Mouse (Mus musculus): ENCODE results near the gene Mlh3. TPM values are rescaled to one million over a fixed set of nuclear protein-coding genes. Genes with fewer than 3 reads are reported as not detected.
"Not testable (repeated sequence)": the region's sequence is repeated elsewhere in the genome, so short reads cannot be mapped to it uniquely, and the experiment has no call there.

Gene Mlh3
- total RNA-seq, 2 experiments from 2014 or later = 0.15 to 0.42 TPM

DNA sequence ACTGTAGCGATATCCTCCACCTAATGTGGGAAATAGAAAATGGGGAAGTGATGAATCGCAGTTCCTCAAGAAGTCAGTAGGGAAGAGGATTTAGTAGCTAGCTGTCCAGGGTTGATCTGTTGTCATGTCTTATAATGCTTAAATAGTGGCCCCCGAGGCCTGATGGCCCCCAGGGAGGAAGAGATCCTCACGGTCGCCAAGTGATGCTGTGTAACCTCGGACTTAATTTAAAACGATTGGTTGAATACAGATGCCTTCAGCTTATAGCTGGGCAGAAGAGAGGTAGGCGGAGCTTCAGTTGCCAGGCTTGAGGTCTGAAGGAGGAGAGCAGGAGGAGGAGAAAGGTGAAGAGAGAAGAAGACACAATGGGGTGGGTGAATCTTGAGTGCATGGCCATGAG, 13.9 kb upstream of the Mlh3 start:
- ATAC-seq (replicated peaks; ENCODE audit: low FRiP score, poor library complexity, severe bottlenecking) = no peak

DNA sequence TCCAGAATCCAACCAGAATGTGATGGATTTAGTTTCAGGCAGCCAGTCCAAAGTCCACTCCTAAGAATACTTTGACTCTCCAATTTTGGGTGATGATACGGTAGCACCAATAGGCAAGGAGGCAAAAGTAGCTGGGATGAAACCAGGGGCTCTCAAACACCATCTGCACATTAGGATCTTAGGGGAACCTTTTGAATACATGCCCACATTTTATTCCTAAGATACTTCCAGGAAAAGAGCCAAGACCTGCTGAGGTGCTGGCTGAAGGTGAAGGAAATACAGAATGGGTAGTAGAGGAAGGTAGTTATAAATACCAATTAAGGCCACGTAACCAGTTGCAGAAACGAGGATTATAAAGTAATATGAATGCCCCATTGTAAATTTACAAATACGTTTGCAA, 11.4 kb upstream of the Mlh3 start:
- not testable (repeated sequence) for ATAC-seq (replicated peaks; ENCODE audit: low FRiP score, poor library complexity, severe bottlenecking)

DNA sequence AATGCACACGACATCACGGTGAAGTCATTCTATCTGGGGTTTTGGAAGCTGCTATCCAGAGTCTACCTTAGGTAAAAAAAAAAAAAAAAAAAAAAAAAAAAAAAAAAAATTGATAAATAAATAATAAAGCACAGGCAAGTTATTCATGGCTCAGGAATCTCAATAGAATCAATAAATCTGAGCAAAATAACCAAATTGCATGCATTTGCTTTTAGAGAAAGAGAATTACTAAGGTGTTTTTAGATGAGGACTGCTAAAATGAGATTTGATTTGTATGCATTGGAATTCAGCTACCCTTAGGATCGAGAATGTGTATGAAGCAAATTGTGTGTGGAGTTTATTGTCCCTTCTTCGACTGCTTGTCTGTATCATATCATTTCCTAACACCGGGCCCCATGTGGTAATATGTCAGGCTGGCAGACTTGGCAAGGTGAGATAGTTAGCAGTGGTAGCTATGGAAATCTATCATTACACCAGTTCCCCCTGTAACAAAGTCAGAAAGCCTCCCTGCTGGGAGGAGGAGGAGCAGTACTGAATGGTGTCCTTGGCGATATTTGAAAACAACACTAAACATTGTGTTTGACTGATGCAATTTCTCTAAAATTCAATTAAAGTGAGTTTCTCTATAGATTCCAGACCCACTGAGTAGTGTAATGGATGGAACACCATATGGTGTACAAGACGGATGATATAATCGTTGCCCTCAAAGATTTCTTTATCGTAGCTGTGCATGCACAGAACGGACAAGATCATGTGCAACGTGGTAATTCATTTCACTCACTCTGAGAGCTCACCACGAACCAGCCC, 10.6 kb upstream of the Mlh3 start:
- no peak for ATAC-seq (replicated peaks; ENCODE audit: low FRiP score, poor library complexity, severe bottlenecking)

DNA sequence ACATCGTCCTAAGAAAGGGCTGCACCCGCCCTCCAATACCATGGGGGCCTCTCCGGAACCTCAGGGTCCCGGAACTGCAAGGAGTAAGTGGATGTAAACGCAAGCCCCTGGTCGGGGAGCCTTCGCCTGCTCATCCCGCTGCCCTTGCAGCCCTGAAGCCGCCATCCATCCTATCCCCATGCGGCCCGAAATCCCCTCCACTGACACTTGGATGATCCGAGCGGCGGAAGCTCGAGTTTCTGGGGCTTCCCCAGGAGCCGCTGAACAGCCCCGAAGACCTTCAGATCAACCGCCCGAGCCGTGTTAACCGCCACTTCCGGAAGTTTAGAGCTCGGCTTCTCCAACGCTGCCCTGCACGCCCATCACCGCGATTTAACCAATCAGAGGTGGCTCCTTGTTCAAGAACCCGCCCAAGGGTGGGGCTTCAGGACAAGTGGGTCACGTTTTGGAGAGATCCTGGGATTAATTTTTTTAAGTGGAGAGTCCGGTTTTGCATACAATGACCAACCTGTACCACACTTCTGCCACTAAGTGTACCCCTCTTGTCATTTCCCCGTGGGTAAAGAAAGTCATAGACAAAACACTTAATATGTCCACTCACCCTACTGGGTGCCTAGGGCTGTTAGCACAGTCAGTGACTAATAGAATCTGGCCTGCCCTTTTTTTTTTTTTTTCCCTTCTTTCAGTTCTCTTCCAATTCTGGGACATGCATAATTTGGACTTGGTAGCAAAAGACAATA, 9.9 kb upstream of the Mlh3 start:
- ATAC-seq (replicated peaks; ENCODE audit: low FRiP score, poor library complexity, severe bottlenecking) = peak; percentile 95

DNA sequence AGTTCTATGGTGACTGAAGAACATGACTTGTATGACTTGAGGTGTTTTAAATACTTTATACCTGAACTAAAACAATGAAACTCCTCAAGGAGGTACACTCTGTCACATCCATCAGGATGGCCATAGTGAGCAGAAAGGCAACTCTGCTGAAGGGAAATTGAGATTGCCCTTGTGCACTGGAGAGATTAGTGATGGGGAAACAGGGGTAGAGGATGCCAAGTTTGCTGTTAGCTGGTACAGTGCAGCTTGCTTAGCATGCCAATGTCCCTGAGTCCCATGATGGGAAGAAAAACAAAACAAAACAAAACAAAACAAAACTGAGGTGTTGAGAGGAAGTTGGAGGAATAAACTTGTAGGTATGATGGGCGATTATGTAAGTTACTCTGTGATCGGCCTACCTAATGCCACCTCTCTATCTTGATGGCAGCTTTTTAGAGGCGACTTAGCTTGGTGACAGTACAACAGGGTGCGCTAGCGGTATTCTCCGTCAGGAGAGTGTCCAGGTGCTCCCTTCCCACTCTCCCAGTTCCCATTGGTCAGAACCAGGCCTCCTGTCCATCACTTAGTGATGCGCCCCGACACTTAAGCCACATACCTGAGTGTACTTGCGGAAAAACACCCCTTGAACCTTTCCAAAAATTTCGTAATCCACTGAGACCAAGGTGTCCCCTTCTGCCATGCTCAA, 9.1 kb upstream of the Mlh3 start:
- peak; percentile 62 for ATAC-seq (replicated peaks; ENCODE audit: low FRiP score, poor library complexity, severe bottlenecking)

DNA sequence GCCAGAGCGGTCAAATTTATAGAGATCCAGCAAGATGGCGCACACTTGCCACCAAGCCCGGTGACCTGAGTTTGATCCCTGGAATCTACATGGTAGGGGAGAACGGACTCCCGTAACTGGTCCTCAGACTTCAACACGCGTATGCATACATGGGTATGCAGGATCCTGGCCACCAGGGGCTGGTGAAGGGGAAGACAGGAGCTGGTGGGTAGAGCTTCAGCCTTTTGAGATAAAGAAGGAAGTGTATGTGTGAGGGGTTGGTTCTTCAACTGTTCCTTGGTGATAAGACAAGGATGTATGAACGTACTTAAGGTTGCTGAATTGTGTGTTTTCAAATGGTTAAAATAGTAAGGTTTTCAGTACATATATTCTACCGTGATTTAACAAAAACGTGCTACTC, 8.5 kb upstream of the Mlh3 start:
- ATAC-seq (replicated peaks; ENCODE audit: low FRiP score, poor library complexity, severe bottlenecking) = peak; percentile 60

DNA sequence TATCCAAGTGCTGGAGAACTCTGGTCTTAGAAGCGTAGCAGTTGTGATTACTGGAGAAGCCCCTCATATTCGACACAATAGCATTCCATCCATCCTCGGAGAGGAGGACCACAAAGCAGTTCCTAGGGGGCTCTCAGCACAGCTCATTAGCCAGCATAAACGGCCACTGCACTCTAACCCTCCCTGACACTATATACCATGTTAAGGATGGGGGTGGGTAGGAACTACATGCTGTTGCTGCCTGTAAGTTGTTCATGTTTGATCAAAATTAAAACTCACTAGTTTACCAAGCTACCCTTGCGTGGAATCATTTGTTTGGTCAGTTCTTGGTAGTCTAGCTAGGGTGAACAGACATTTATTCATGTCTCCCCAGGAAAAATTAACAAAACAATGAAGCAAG, 5.9 kb upstream of the Mlh3 start:
- no peak for ATAC-seq (replicated peaks; ENCODE audit: low FRiP score, poor library complexity, severe bottlenecking)

DNA sequence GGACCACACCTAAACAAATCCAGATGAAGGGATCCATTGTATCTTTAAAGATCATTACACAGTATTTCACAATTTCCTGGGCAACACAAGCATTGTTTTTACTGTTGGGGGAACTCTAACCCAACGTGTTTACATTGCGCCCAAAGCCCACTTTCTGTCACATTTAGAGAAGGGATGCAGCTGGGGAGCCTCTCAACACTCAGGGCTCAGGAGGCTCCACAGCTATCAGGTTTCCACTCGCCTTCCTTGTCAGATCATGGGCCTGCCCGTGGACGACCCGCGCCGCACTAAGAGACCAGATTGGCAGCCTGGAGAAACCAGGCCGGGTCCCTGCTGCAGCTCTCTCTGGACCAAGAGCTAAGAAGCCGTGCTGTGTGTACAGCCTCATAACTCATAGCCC, 3.1 kb upstream of the Mlh3 start:
- ATAC-seq (replicated peaks; ENCODE audit: low FRiP score, poor library complexity, severe bottlenecking) = no peak

DNA sequence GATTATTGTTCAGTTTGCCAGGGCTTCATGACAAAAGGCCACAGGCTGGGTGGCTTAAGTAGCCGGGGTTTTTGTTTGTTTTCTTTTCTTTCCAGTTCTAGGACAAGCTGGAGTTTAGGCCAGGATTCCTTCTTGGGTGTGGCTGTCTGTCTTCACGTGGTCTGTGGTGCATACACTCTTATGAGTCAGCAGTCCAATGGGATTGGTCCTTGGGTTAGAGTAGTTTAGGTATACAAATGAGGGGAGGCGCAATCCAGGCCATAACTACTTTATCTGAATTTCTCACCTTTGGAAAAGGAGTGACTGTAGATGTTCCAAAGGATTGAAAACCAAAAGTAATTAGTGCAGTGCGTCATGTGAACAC, 1.4 kb upstream of the Mlh3 start:
- ATAC-seq (replicated peaks; ENCODE audit: low FRiP score, poor library complexity, severe bottlenecking) = no peak

DNA sequence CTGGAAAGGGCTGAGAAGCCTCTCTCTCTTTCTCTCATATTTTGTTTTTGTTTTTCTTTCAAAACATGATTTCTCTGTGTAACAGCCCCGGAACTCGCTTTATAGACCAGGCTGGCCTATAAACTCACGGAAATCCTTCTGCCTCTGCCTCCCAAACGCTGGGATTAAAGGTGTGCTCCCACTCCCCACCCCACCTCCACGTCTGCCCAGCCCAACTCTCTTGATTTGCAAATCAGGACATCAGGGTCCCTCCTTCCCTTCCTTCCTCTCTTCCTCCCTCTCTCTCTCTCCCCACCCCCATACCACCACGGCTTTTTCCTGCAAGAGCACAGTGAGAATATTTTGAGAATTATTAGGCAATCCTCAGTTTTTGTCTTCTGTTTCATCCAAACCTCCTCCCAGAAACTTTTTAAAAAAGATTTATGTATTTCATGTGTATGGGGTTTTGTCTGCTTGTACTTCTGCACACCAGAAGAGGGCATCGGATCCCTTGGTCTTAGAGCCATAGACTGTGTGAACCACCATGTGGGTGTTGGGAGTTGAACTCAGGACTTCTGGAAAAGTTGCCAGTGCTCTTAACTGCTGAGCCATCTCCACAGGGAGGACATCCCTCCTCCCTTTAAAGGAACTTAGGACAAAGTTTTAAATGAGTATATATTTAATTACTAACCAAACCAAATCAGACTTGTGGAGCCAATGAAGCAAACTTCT, 888 bp upstream of the Mlh3 start:
- no peak for ATAC-seq (replicated peaks; ENCODE audit: low FRiP score, poor library complexity, severe bottlenecking)

DNA sequence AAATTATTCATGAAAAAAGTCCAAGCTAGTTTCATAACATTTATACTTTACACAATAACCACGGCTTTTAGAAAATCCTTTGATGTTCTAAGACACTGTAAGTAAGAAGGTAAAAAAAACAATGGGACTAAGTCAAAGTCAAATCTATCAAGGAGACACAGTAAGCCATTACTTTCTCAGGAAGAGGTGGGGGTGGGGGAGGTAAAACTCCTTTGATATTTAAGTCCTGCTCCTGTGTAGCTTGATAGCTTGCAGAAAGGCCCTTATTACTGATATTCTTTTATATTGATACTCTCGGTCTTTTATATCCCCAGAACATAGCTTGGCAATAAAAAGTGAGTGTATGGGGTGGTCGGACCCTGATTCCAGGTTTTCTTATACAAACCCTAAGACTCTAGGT, 578 bp downstream of the Mlh3 start:
- no peak for ATAC-seq (replicated peaks; ENCODE audit: low FRiP score, poor library complexity, severe bottlenecking)

DNA sequence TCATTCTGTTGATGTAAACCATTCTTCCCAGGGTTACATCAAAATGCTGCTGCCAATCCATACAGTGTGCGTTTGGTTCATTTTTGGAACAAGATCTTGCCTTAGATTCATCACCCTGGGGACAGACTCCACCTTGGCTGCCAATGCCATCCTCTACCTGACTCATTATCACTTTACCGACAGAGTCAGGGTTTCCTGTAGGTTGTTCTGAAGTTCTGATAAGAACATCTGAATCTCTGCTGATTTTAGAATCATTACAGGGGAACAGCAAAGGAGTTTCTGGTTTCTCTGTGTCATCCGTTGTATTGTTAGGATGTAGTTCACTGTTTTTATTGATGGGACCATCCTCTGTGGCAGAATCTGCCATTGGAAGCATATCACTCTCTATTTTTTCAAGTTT, 4.2 kb downstream of the Mlh3 start:
- no peak for ATAC-seq (replicated peaks; ENCODE audit: low FRiP score, poor library complexity, severe bottlenecking)

DNA sequence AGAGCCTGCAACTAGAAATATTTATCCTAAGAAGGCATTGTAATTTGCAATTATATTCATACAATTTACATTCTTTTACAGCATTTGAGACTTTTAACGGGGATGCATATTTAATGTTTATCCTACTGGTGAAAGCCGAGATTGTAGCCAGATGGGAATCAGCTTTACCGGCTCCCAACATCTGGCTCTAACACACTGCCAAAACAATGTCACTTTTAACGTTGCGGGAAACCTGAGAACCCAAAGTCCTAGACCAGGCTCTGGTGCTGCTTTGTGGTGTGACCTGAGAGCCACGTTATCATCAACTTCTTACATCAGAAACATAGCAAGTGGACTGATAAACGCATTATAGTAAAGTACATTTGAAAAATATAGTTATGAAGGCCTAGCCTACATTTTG, 5.5 kb downstream of the Mlh3 start:
- ATAC-seq (replicated peaks; ENCODE audit: low FRiP score, poor library complexity, severe bottlenecking) = no peak

DNA sequence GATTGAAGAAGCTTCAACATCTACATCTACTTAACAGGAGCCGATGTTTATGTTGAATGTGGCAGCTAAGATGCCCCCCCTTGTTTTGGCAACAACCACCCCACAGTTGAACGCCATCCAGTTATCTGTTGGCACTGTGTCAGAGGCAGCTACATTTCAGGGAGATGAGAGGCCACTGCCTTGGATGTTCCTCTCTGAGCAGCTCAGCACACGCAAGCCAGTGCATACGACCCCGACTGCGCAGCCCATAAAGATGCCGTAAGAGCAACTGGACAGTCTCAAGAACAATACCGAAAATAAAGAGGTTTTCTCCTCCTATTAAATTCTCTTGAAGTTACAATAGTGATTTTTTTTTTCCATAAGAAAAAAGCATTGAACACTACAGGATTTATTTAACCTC, 5.9 kb downstream of the Mlh3 start:
- no peak for ATAC-seq (replicated peaks; ENCODE audit: low FRiP score, poor library complexity, severe bottlenecking)

DNA sequence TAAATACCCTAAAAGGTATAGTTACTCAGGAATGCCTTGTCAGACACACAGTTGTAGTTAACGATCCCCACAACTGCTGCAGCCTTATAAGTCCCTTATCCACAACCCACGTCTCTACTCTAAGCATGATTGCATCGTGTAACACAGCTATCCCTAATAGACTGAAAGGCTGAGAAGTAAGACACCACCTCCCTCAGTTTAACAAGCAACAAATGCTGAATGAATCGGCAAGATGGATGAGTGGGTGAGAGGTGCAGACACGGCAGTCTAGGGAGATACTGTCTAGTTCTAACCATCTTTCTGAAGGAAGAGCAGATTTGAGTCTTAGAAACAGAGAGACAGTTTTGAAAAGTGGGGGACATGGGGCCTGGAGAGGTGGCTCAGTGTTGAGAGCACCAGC, 7.2 kb downstream of the Mlh3 start:
- ATAC-seq (replicated peaks; ENCODE audit: low FRiP score, poor library complexity, severe bottlenecking) = no peak

DNA sequence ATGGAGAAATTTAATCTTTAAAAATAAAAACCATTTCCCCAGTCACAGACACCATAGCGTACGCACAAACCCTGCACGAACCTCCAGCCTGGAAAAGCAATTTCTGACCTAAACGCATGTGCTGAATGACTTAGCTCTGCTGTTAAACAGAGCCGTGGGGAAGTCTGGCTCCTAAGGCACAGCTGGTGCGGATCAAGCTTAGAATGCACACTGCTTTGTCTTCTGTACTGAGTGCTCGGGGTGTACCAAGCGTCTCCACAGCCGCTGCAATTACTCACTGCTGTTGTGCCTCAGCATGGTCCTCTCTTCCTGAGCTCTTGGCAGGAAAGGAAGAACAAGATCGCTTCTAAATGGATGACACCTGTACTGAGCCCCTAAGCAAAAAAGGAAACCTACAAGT, 7.9 kb downstream of the Mlh3 start:
- no peak for ATAC-seq (replicated peaks; ENCODE audit: low FRiP score, poor library complexity, severe bottlenecking)

DNA sequence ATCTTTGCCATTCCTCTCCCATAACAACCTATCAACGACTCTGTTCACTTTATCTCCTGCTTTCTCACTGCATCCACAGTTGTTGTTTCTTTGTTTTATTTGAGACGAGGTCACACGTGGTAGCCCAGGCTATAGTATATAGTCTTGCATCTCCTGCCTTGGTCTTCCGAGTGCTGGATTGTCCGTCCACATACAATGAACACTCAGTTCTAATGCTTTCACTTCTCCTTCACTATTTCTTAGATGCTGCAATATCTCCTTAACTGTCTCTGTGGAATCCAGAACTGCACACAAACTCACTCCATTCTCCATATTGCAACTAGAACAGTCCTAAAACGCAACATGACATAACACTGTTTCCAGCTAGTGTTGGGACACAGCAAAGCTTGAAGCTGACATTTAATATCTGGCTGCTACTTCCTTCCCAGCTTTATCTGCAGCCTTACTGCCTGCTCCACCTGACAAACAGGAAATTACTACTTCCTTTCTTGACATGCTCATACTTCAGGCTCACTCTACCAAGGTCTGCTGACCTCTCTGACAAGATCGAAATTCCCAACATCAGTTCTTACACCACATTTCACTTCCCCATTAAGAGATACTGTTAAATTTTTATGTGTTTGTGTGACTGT, 13.3 kb downstream of the Mlh3 start:
- no peak for ATAC-seq (replicated peaks; ENCODE audit: low FRiP score, poor library complexity, severe bottlenecking)

DNA sequence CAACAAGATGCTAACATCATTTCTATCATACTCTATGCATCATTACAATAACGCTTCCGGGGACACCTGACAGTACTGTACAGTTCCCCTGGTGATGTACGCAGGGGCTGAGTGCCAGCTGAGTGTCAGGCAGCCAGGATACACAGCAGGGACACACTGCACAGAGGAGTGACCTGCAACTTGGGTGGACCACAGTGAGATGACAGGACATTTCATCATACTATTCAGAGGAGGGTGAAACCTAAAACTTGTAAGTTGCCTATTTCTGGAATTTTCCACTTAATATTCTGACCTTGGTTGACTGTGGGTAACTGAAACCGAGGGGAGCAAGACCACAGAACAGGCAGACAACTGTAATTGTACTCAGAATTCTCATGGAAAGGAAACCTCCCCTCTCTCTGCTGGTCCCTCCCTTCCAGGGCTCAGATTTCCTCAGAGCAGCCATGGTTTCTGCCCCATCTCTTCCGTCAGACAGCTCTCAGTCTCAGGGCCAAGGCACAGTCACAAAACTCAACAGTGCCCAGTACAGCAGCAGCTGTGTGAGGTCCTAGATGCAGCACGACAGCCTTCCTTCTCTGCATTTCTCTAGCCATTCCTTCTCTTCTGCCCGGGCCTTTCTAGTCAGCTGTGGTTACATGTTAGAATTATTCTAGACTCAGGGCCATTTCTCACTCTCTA, 14.2 kb downstream of the Mlh3 start:
- no peak for ATAC-seq (replicated peaks; ENCODE audit: low FRiP score, poor library complexity, severe bottlenecking)

DNA sequence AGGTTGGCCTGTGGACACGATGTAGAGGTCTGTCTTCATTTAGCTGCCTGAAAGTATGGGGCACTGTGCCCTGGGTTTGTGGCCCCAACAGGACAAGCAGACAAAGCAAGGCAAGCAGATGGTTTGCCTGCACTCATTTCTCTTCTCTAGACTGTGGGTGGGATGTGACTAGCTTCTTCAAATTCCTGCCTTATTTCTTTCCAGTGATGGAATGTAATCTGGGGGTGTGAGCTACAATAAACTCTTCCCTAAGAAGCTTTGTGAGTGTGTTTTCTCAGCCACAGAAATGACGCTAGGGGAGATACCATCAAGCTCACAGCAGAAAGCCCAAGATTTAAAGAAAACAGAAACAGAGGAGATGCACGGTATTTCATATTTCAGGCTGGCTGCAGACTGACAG, 18.3 kb downstream of the Mlh3 start:
- no peak for ATAC-seq (replicated peaks; ENCODE audit: low FRiP score, poor library complexity, severe bottlenecking)
